Mouse (Mus musculus) stomach, postnatal 0 days (tissue): ENCODE measurements around the gene Cd177. TPM values are rescaled to one million over a fixed set of nuclear protein-coding genes. Genes with fewer than 3 reads are reported as not detected.
"Not testable (repeated sequence)": the region's sequence is repeated elsewhere in the genome, so short reads cannot be mapped to it uniquely, and the experiment has no call there.

Experiments used
- ATAC-seq: fragments of 200-750 bp; cut with Nextera tagmentation; 2 replicates; pipeline ENCODE4 v1.8.0; 2017; ENCODE audit not compliant: low FRiP score, low TSS enrichment
- DNase-seq: peaks from one replicate; pipeline ENCODE4 v3.0.0-alpha.2; 2016; ENCODE audit warnings: low spot score
- H3K27ac ChIP-seq: fragments of 300-500 bp; sonication (generic); replicated peaks from 2 replicates; pipeline ENCODE4 v1.5.1; 2014; ENCODE audit warnings: mild to moderate bottlenecking, control low read depth
- H3K27me3 ChIP-seq: fragments of 300-500 bp; sonication (generic); 2 replicates; pipeline ENCODE4 v1.6.1; 2014; ENCODE audit warnings: low read length; ENCODE audit not compliant: control insufficient read depth, insufficient read depth
- H3K36me3 ChIP-seq: fragments of 300-500 bp; sonication (generic); 2 replicates; pipeline ENCODE4 v1.6.1; 2014; ENCODE audit warnings: low read length, mixed read lengths; ENCODE audit not compliant: control insufficient read depth, insufficient read depth
- H3K4me1 ChIP-seq: fragments of 300-500 bp; sonication (generic); replicated peaks from 2 replicates; pipeline ENCODE4 v1.6.1; 2014; ENCODE audit warnings: antibody characterized with exemption; ENCODE audit not compliant: control insufficient read depth, insufficient read depth
- H3K4me2 ChIP-seq: fragments of 300-500 bp; sonication (generic); replicated peaks from 2 replicates; pipeline ENCODE4 v1.6.1; 2014; ENCODE audit warnings: low read depth, mild to moderate bottlenecking, control low read depth, moderate library complexity
- H3K4me3 ChIP-seq: fragments of 300-500 bp; sonication (generic); 2 replicates; pipeline ENCODE4 v1.5.1; 2014; ENCODE audit warnings: low read depth, low read length, control low read depth
- H3K9ac ChIP-seq: fragments of 300-500 bp; sonication (generic); 2 replicates; pipeline ENCODE4 v1.6.1; 2014; ENCODE audit warnings: mild to moderate bottlenecking, low read length, control low read depth, mixed read lengths
- H3K9me3 ChIP-seq: fragments of 300-500 bp; sonication (generic); 2 replicates; pipeline ENCODE4 v1.6.1; 2016; ENCODE audit warnings: low read length; ENCODE audit not compliant: control insufficient read depth
- CTCF ChIP-seq: IDR thresholded peaks from 2 replicates; pipeline ENCODE4 v1.5.1; 2016; ENCODE audit warnings: antibody characterized with exemption, low read depth, mild to moderate bottlenecking, moderate library complexity
- EP300 ChIP-seq: optimal IDR thresholded peaks from 2 replicates; pipeline ENCODE3; 2016; ENCODE audit warnings: antibody characterized with exemption
- WGBS: fragments of 180-500 bp; shearing (Covaris S2); extraction: QIAGEN DNeasy Blood & Tissue Kit; methylation state at CpG from one replicate; pipeline ENCODE4 v1.1.7; 2014; 5-methylcytosine and 5-hydroxymethylcytosine counted together
- polyA plus RNA-seq: library from polyadenylated mRNA; unstranded; fragments of >200 nt; fragmentation: Nextera tagmentation; extraction: Ambion mirVana; gene quantifications from 2 replicates; pipeline ENCODE4 v1.2.1, GENCODE M21; 2015

The Cd177 gene
- polyA plus RNA-seq, 1 experiment from 2014 or later: 12.2 TPM

GRCm38 (mm10) chr7:24708832-24709292, 51.2 kb downstream of the Cd177 start, which contains the start of gene BC049730:
TSS of gene BC049730 (plus strand) at chr7:24709242.
- TF ChIP-seq CTCF (no peak), EP300 (no peak)

GRCm38 (mm10) chr7:24702841-24703240, 57.3 kb downstream of the Cd177 start:
- H3K4me2 ChIP-seq, H3K27ac ChIP-seq, H3K27me3 ChIP-seq, ATAC-seq, DNase-seq, H3K9ac ChIP-seq, H3K9me3 ChIP-seq, H3K36me3 ChIP-seq, H3K4me3 ChIP-seq, H3K4me1 ChIP-seq: not testable (repeated sequence)
- WGBS: 55% methylated on average over 9 of the region's 9 CpGs

More at GRCm38 (mm10) chr7:24708832-24709292, 51.2 kb downstream of the Cd177 start, which contains the start of gene BC049730:
- ATAC-seq: no peak
- H3K9ac ChIP-seq: no peak within 1 kb of the TSS
- no peak within 1 kb of the TSS for H3K4me2 ChIP-seq
- no peak for DNase-seq
- no peaks in the 10 kb centered on the region for H3K27me3 ChIP-seq
- no peaks in the 10 kb centered on the region for H3K4me1 ChIP-seq
- no peaks in the 10 kb centered on the region for H3K9me3 ChIP-seq
- H3K27ac ChIP-seq: no peak within 1 kb of the TSS
- WGBS: 92% methylated on average over 14 of the region's 14 CpGs
- no peaks in the 10 kb centered on the region for H3K36me3 ChIP-seq
- no peak within 1 kb of the TSS for H3K4me3 ChIP-seq

GRCm38 (mm10) chr7:24697891-24698290, 62.2 kb downstream of the Cd177 start:
- 94% methylated on average over 4 of the region's 4 CpGs for WGBS
- not testable (repeated sequence) for H3K27ac ChIP-seq, H3K9me3 ChIP-seq, H3K4me1 ChIP-seq, H3K36me3 ChIP-seq, H3K4me3 ChIP-seq, H3K4me2 ChIP-seq, DNase-seq, ATAC-seq, H3K27me3 ChIP-seq, H3K9ac ChIP-seq

Other genes with a start within 250 kb of the Cd177 start
- gene AC161166.1, start 247.9 kb downstream of the Cd177 start, polyA plus RNA-seq: 0.07 and 0.10 TPM in 2 replicates
- 4.3 and 5.7 TPM in 2 replicates for gene Irgq, start 229.6 kb downstream of the Cd177 start, polyA plus RNA-seq
- 61.2 and 62.9 TPM in 2 replicates for gene Pinlyp, start 214.2 kb downstream of the Cd177 start, polyA plus RNA-seq
- gene Xrcc1, start 214.0 kb downstream of the Cd177 start, polyA plus RNA-seq: 27.4 and 31.4 TPM in 2 replicates
- 120 and 128 TPM in 2 replicates for gene Ethe1, start 172.8 kb downstream of the Cd177 start, polyA plus RNA-seq
- gene Zfp575, start 172.7 kb downstream of the Cd177 start, polyA plus RNA-seq: 3.6 and 4.0 TPM in 2 replicates
- gene Phldb3, start 149.5 kb downstream of the Cd177 start, polyA plus RNA-seq: 1.2 TPM in 2 replicates
- gene Lypd3, start 123.8 kb downstream of the Cd177 start, polyA plus RNA-seq: 277 and 306 TPM in 2 replicates
- gene Tex101, start 83.6 kb downstream of the Cd177 start, polyA plus RNA-seq: 0.15 TPM in 1 of 2 replicates, not detected in the other
- not detected in 2 replicates for gene BC049730, start 51.1 kb downstream of the Cd177 start, polyA plus RNA-seq
- not detected in 2 replicates for gene Gm4763, start 33.4 kb downstream of the Cd177 start, polyA plus RNA-seq
- gene Ceacam10, start 16.9 kb upstream of the Cd177 start, polyA plus RNA-seq: 2.3 and 2.7 TPM in 2 replicates
- 10.4 and 15.8 TPM in 2 replicates for gene Gm9844, start 101.9 kb upstream of the Cd177 start, polyA plus RNA-seq
- gene Lypd4, start 109.6 kb upstream of the Cd177 start, polyA plus RNA-seq: not detected in 2 replicates
- not detected in 2 replicates for gene Dmrtc2, start 109.7 kb upstream of the Cd177 start, polyA plus RNA-seq
- 2,060 and 2,085 TPM in 2 replicates for gene Rps19, start 124.1 kb upstream of the Cd177 start, polyA plus RNA-seq
- gene Cd79a, start 137.1 kb upstream of the Cd177 start, polyA plus RNA-seq: 0.25 and 0.44 TPM in 2 replicates
- 45.2 and 49.9 TPM in 2 replicates for gene Arhgef1, start 142.6 kb upstream of the Cd177 start, polyA plus RNA-seq
- gene Gm4881, start 184.2 kb upstream of the Cd177 start, polyA plus RNA-seq: not detected in 2 replicates
- 290 and 293 TPM in 2 replicates for gene Rabac1, start 212.4 kb upstream of the Cd177 start, polyA plus RNA-seq
- gene Atp1a3, start 245.6 kb upstream of the Cd177 start, polyA plus RNA-seq: 1.6 and 2.4 TPM in 2 replicates